Mouse (Mus musculus) 416B (cell line): ENCODE measurements around the gene Nmnat2.
A peak's percentile ranks its signal among the peaks of the same experiment; 100 is the strongest.

Source experiments
- DNase-seq: peaks from one replicate; pipeline ENCODE4 v3.0.0; 2011; ENCODE audit warnings: low read depth

Nmnat2 gene

DNA sequence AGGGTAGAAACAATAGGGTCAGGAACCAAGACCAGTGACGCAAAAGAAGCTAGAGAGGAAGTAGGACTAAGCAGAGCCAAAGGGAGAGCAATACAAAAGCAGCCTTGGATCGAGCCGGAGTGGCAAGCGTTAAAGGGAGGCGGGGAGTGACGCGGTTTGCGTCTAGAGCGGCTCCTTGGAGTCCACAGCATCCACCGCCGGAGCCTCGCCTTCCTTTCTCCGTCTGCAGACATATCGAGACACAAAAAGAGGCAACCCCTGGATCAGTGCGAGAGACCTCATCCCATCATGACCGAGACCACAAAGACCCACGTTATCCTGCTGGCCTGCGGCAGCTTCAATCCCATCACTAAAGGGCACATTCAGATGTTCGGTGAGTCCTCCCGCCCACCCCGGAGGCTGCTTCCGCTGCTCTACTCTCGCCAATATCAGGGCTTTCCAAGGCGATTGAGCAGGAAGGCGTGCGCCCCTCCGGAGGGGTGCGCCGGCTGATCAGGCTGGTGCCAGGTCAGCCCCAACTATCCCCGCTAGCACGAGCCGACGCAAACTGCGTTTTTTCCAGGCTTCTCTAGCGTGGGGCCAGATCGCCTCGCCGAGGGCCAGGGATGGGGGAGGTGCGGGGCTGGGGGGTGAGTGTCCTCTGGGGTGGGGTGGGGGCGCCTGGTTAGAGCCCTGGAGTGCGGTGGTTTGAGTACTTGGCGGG is at the start of gene Nmnat2:
Gene Nmnat2, plus strand, starts transcription at position 173 of the 703 bp plus-strand sequence.
- no peak for DNase-seq

DNA sequence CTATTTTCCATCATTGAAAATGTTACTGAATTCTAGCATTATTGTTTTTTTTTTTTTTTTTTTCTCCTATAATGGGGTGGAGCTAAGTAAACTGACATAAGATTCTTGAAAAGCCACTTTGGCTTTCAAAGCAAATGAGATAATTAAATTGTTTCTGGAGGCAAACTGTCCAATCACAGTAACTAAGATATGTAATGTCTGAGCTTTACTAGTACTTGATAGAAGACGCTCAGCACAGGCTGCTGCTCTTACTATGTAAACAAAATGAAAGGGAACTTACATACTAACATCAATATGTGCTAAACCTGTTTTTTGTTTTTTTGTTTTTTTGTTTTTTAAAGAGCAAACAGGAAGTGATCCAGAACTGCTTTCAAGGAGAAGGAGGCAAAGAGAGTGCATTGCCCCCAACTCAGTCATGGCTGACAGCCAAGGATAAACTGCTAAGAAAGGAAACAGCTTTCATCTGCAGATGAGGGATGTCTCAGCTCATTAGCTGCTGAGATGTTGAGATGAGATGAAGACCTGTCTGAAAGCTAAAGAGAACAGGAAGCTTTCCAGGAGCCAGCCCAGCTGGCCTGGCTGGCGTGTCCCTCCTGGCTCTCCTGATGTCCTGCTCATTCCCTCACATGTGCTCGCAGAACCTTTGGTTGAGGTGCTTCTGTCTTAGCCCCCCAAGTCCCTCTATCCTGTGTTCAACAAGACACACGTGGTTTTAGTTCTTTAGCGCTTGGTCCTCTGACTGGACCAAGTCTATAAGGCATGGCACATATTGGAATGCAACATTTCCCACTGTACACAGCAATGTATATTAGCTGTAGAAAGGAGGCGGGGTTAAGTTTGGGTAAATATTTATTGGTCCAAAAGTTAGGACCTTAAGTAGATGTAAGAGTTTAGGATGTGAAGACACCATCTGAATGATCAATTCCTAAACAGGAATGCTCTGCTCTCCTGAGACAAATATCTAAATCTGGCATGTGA is 41.0 kb upstream of the Nmnat2 start:
- no peak for DNase-seq

- DNase-seq = no peak
Observed at GRCm38 (mm10) chr1:152915766-152916165, 39.0 kb upstream of the Nmnat2 start.

GRCm38 (mm10) chr1:152916936-152917335 is 37.9 kb upstream of the Nmnat2 start:
- DNase-seq = no peak

DNA sequence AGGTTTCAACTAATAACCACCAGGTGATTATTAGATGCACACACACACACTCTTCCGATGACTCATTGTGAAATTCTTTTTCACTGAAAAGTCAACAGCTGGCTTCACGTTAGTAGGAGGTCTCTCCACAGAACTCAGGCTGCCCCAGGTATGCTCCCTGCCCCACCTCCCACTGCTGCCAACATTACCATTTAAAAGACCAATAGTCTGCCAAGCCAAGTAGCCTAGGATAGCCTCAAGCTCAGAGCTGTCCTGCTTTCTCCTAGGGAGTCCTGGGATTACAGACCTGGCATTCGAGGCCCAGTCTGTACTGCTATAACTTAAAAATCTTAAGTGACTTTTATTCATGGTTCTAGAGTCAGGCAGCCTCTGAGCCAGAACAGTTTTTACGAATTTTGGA is 37.2 kb upstream of the Nmnat2 start:
- DNase-seq = no peak

DNA sequence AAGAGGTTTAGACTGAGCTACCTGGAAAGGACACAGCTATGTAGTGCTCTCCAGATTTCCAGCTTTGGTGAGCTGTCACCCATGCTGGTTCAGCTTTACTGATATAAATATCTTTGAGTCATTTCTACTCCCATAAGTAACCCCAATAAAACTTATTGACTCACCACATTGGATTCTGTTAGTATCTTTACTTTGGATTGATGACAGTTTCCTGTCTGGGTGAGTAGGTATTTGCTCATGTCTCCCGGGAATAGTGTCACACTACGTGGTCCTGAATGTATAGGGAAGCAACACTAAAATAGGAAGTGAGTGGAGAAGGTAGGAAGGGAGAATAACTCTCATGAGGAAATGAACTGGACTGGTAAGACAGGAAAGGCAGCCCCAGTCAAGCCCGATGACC is 33.0 kb upstream of the Nmnat2 start:
- no peak for DNase-seq

DNA sequence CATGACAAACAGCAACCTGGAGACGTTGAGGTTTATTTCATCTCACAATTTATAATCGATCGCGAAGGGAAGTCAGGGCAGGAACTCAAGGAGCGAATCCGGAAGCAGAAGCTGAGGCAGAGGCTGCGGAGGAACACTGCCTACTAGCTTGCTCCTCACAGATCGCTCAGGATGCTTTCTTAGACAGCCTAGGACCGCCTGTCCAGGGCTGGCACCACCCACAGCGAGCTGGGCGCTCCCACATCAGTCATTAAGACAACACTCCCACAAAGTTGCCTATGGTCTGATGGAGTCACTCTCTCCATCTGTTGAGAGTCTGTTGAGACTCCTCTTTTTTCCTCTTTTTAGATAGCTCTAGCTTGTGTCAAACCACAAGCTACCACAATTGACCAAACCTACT is 20.8 kb upstream of the Nmnat2 start:
- no peak for DNase-seq

GRCm38 (mm10) chr1:152935476-152935875 is 19.3 kb upstream of the Nmnat2 start:
- DNase-seq = no peak

GRCm38 (mm10) chr1:152936365-152936764 is 18.4 kb upstream of the Nmnat2 start:
- DNase-seq = no peak

GRCm38 (mm10) chr1:152942977-152943376 is 11.8 kb upstream of the Nmnat2 start:
- no peak for DNase-seq

GRCm38 (mm10) chr1:152954167-152954566 is 626 bp upstream of the Nmnat2 start:
- DNase-seq = peak; percentile 8

- DNase-seq = no peak
Observed at GRCm38 (mm10) chr1:152955564-152956211, 895 bp downstream of the Nmnat2 start.

- DNase-seq = no peak
Observed at GRCm38 (mm10) chr1:152956221-152956620, 1.4 kb downstream of the Nmnat2 start.

DNA sequence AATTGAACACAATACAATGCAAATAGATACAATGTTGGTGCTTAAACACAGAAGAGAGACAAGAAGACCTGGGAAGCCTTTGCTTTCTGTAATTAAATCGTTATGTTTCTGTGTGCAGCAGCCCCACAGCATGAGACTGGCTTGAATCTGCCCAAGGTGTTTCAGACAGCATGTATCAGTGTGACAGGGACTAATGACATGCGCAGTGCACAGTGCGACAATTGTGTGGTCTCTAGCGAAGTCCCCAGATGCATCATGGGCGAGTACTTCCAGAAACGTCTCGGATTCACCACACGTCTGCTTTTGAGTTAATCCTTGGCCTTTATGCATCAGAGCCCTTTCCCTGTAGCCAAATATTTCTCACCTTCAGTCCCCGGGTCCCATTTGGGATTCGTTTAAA is 9.6 kb downstream of the Nmnat2 start:
- DNase-seq = no peak

- no peak for DNase-seq
Observed at GRCm38 (mm10) chr1:152966222-152966621, 11.4 kb downstream of the Nmnat2 start.

GRCm38 (mm10) chr1:152966686-152967085 is 11.9 kb downstream of the Nmnat2 start:
- no peak for DNase-seq

GRCm38 (mm10) chr1:152969081-152969480 is 14.3 kb downstream of the Nmnat2 start:
- no peak for DNase-seq

- no peak for DNase-seq
Observed at GRCm38 (mm10) chr1:152972957-152973356, 18.2 kb downstream of the Nmnat2 start.

GRCm38 (mm10) chr1:152973421-152973820 is 18.6 kb downstream of the Nmnat2 start:
- no peak for DNase-seq

GRCm38 (mm10) chr1:152973861-152974260 is 19.1 kb downstream of the Nmnat2 start:
- no peak for DNase-seq

GRCm38 (mm10) chr1:152975144-152975543 is 20.4 kb downstream of the Nmnat2 start:
- no peak for DNase-seq

GRCm38 (mm10) chr1:152978700-152979099 is 23.9 kb downstream of the Nmnat2 start:
- no peak for DNase-seq

- DNase-seq = no peak
Observed at GRCm38 (mm10) chr1:152983416-152983815, 28.6 kb downstream of the Nmnat2 start.
